Mouse (Mus musculus) skeletal muscle tissue, adult 2 months (tissue): ENCODE measurements around the gene Myo18a.

Experiments
- DNase-seq: peaks from one replicate; pipeline ENCODE4 v3.0.0-alpha.2; 2012; ENCODE audit warnings: low read depth, low spot score

The Myo18a gene

DNA sequence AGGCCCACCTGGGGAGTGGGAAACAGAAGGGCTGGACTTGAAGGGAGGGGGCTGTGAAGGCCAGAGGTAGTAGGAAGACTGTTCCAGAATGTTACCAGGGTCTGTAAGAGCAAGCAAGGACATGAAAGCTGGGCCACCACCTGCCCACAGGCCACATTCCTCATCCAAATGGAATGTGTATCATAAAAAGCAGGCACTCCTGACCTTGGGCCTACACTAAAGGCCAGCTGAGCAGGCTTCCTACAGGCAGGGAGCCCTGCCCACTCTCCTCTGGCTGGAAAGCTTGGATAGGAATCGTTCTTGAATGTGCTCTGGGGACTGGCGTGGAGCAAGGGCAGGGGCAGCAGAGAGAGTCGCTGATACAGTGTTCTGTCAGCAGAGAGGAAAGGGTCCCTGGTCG is 73.7 kb downstream of the Myo18a start:
- no peak for DNase-seq

DNA sequence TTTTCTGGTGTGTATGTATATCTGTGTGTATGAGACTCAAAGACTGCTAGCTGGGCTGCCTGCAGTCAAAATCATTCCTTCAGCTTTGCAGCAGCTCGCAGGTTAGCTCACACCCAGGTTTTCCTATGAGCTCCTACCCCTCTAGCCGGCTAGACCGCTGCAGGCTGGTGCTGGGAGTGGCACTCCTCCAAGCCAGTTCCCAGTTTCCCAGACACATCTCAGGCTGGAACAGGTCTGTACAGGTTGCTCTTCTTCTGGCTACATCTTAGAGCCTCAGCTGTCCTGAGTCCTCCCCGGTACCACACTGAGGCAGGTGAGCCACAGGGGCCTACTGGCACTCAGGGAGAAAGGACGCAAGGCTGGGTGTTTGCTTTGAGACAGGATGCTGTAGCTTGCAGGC is 74.8 kb downstream of the Myo18a start:
- no peak for DNase-seq

DNA sequence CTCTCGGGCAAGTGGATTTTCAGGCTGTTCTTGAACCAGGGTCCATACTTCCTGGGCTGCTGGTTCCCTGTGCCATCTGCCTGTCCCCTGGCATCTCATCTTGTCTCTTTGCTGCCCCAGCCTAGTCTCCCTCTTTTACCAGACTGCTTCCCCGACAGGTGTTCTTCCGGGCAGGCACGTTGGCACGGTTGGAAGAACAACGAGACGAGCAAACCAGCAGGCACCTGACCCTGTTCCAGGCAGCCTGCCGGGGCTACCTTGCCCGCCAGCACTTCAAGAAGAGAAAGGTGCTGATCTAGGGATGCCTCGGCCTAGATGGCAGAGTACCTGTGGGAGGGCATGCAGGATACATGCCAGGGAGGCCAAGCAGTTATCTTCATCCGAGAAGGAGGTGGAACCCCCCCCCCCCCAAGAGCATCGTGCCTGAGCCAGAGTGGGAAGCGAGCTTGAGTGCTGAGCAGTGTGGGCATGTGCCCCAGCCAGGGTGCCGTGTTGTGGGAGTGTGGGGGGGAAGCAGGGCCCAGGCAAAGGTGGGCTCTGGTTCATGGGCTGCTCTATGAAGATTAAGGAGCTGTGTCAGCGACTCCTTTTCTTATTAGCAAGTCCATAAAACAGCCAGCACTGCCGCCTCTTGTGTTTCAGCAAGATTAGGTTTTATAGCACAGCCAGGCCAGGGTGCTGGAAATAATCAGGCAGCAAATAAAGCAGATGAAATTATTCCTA is 77.6 kb downstream of the Myo18a start:
- DNase-seq: no peak

DNA sequence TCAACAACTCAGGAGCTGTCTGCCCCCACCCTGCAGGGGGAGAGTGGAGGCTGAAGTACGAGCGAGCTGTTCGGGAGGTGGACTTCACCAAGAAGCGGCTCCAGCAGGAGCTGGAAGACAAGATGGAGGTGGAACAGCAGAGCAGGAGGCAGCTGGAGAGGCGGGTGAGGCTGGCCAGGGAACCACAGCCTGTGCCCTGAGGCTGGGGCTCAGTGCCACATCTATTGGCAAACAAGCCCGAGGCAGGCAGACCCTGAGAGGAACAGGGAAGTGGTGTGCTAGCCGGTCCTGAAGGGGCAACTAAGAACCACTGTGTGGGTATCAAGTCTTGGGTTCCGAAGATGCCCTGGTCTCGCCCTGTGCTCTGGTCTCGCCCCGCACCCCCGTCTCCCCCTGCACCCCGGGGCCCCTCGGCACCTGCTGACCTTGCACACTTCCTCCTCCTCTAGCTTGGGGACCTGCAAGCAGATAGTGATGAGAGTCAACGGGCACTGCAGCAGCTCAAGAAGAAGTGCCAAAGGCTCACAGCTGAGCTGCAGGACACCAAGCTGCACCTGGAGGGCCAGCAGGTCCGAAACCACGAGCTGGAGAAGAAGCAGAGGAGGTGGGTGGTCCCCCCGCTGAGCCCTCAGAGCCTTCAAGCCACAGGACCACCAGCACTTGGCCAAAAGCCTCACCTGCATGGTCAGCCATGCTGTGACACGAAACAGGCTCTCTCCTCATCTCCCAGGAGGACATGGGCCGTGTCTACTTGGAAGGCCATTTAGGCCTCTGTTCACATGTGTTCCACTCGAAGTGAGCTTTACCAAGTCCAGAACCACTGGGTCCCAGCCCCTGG is 80.2 kb downstream of the Myo18a start:
- no peak for DNase-seq

DNA sequence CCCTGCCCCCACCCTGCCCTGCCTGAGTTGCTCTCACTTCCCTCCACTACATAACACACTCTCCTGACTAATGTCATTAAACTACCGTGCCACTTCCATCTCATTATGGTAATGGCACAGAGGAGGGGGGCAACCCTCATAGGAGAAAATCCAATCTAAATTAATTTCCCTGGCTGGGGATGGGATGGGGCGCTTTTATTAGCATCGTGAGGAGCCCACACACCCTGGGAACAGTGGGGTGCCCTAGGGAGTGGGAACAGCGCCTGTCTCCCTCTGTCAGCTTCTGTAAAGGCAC is 80.8 kb downstream of the Myo18a start:
- DNase-seq: no peak

DNA sequence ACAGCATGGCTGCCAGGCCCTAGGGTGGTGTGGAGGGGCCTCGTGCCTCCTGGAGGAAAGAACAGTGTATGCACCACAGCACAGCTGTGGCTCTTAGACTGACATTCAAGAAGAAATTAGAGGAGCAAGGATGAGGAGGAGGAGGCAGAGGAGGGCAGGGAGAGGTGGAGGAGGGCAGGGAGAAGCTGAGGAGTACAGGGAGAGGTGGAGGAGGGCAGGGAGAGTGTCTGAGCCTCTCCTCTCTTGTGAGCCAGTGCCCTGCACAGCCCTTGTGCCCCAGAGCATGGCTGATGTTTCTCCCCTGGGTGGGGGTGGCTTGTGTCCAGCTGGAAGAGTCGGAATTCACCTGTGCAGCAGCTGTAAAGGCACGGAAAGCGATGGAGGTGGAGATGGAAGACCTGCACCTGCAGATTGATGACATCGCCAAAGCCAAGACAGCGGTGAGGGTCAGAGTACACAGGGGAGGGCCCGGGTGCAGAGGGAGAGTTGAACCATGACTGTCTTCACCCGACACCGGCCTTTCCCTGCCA is 84.6 kb downstream of the Myo18a start:
- no peak for DNase-seq

DNA sequence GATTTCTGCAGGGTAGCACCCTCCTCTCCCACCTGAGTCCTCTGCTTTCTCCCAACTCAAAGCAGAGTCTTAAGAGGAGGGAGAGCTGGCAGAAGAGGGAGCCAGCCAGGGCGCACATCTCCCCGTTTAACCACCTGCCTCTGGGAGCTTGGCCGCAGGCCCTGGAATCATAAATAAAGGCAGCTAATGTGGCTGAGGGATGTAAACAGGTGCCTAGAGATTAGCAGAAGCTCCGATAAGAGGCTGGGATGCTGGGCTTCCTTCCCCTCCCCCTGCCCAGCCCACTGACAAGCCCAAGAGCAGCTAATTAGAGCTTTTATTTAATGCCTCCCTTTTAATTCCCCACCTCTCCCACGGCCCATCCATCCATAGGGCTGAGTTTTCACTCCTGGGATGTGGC is 85.1 kb downstream of the Myo18a start:
- no peak for DNase-seq

DNA sequence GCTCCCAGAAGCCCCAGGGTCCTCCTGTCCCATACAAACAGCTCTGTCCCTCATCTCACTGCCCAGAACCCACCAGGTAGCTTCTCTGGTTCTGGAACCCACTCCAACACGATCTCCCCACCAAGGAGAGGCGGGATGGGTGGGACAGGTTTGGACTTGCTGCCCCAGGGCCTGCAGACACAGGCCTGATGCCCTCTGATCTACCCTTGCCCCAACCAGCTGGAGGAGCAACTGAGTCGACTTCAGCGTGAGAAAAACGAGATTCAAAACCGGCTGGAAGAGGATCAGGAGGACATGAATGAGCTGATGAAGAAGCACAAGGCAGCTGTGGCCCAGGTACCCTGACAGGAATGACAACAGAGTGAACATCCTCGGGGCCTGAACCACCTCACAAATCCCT is 86.1 kb downstream of the Myo18a start:
- no peak for DNase-seq

DNA sequence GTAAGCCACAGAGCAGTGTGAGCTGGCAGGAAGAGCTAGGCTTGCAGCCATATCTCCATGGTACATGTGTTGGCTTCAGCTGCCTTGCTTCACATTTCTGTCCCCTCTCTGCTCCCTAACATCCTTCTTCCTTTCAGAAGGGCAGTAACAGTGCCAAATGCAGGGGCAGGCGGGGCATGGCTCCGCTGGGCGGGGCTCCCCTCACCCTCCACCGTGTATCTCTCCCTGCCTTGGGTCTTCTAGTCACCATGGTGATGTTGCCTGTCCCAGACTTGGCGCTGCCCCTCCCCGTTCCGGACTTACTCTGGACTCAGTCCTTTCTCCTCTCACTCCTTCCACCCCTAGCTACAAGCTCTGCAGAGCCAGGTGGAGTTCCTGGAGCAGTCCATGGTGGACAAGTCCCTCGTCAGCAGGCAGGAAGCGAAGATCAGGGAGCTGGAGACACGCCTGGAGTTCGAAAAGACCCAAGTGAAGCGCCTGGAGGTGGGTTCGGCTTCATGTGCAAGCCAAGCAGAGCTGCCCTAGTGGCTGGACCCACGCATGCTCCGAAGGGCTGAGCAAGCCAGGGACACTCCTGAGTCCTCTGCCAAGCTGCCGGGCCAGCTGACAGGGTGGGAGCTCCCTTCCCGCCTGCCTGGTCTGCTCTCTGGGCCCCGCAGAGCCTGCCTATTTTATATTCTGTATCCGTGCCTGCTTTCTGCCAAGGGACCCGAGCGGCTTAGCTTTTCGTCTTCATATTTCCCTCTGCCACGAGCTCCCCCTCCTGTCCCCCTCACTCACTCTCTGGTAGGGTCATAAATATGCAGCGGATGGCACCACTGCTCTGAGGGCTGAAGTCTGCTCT is 87.6 kb downstream of the Myo18a start:
- DNase-seq: no peak

DNA sequence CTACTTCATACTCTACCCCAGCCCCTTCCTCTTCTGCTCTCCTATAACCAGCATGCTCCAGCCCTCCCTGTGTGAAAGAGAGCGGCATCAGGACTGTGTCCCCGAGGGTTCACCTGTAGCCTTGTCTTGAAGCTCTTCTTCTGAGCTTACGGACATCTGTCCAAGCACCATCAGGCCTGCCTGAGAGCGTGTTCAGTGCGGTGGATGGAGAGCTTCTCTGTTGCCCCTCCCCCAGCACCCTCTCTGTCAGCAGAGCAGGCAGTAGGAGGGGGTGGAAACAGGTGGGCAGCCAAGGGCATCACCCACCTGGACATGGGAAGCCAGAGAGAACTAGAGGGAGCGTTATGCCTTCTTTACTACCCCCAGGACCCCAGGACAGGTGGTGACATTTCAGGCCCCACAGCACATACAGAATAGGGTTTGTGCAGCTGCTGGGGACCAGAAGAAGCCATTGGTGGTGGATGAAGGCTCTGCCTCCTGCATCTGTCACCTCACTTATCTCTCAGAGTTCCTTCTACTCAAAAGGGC is 88.5 kb downstream of the Myo18a start:
- DNase-seq: no peak

DNA sequence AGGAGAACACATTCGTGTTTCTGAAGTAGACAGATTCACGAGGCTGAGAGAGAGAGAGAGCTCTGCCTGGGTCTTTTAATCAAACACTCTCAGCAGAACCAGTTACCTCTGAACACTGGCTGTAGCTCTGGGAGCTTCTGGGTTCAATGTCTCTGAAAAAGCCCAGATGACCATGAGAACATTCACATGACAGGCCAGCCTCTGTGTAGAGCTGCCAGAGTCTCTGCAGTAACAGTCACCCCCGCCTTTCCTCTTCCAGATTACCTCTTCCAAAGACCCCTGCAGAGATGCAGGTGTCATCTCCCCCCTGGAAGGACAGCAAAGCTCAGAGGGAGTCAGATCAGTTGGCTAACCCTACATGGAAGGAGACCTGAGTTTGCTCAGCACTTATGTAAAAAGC is 89.1 kb downstream of the Myo18a start:
- DNase-seq: no peak

DNA sequence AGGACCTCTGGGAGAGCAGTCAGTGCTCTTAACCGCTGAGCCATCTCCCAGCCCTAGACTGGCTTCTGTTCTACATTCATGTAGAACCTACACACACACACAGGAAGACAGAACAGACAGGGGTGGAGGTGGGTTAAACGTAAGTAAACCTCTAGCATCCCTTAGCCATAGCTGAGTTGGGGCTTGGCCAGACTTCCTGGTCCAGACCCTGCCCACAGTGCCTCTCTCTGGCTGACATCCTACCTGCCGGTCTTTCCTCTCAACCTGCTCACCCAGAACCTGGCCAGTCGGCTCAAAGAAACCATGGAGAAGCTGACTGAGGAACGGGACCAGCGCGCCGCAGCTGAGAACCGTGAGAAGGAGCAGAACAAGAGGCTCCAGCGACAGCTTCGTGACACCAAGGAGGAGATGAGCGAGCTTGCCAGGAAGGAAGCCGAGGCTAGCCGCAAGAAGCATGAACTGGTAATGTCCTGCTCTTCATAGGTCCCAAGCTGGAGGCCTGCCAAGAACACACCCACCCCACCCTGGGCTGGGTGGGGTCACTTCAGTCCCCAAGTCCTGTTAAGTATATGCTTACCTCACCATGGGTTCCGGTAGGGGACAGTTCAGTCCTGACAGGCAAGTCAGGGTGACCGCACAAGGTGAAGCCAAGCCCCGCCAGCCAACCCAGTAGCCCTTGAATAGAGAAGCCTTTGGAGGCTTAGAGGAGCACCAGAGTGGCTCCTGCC is 90.1 kb downstream of the Myo18a start:
- no peak for DNase-seq

DNA sequence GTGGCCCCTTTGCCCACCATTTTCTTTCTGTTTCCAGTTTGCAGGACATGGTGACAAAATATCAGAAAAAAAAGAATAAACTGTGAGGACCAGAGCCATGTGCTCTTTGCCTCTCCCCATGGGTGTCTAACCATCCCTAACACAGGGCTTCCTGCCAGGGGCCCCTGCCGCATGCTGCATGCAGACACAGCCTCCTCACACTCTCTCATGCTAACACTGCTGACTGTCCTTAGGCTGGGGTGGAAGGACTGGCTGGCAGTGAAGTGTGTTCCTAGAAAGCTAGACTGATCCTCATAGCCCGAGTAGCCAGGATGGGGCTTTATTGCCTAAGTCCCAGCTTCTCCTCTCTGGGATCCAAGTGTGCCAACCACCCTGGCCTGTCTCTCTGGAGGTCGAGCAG is 91.6 kb downstream of the Myo18a start:
- DNase-seq: no peak

DNA sequence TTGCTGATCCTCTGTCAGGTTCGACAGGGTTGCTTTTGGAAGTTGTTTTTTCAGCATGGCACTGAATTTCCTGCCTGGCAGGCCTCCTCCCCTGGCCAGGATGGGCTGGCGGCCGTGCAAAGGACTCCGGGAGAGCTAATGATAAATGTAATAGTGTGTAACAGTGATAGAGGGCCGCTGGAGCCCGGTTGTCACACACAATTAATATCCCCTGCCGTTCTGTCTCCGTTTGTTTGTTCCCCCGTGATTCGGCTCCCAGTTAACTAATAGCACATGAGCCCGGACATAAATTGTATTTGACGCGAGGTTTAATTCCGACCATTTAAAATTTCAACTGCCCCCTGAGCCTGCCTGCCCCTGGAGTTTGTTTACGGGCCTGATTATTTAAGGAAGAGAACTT is 92.3 kb downstream of the Myo18a start:
- no peak for DNase-seq

DNA sequence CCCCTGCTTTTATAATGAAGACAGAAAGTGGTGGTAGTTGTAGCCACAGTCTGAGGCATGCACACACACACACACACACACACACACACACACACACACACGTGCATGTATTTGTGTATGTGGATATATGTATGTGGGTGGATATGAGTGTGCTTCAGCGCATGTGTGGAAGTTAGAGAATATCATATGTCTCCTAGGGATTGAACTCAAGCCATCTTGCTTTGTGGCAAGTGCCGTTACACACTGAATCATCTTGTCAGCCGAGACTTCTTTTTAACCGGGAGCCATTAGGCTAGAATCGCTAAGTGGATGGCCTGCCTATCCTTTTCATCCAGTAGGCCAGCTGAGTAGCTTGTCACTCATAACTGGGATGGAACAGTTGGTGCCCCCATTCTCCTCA is 94.0 kb downstream of the Myo18a start:
- DNase-seq: no peak

DNA sequence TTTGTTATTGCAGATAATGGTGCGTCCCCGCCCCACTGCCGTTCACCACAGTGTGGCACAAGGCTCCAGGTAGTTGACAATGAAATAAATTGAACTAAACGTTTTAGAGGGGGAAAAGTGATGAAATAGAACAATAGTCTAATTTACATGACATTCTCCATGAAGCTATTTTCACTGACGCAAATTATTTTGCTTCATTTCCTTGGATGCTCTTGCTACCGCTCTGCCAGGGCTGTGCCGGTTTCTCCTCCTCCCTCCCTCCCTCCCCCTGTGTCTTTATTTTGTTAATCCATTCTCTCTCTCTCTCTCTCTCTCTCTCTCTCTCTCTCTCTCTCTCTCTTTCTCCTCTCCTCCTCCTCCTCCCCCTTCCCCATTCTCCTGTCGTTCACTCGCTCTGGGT is 95.5 kb downstream of the Myo18a start:
- DNase-seq: no peak

DNA sequence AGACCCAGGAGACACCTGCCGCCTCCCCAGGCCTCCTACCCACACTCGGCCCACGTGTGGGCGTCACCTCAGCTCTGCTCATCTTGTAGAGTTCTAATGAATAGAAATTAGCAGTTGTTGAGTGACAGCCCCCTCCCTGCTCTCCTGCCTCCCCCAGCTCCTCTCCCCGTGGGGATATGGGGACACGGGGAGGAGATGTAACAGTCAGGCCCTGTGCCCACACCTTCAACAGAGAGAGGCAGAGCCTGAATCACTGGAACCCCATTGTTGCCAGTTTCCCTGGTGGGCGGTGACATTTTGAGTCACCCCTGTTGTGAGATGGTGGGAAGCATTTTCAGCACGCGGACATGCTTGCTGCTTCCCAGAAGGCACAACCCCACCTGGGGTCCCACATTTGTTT is 97.9 kb downstream of the Myo18a start:
- no peak for DNase-seq

DNA sequence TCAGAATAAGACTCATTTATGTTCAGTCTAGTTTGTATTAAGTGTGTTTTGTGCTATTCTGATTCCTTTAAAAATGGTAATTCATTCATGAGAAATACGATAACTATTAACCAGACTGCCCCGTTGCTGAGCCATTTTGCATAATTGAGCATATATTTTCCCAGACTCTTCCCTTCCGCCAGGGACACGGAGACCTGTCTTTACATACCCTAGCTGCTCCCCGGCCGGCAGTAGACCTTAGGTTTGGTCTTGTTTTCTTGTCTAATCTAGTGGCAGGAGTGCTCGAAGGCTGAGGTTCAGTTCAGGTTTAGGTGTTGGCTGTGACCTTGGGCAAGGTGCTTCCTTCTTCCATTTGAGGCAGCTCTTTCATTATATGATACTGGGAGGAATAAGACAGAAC is 99.8 kb downstream of the Myo18a start:
- DNase-seq: no peak

DNA sequence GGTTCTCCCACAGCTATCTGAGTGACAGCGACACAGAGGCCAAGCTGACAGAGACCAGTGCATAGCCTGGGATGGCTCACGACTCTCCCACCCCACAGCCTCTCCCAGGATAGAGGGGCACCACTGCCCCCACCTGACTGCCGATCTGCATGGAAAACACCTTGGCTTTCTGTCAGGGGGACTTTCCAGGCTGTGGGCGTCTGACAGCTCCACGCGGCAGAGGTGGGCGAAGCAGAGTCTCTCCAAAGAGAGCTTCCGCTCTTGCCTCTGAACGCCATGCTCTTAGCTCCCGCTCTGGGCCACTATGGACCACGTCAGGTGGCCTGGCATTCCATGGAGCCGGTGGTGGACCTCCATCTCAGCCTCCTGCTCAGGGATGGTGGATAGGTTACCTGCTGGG is 101.7 kb downstream of the Myo18a start:
- no peak for DNase-seq

DNA sequence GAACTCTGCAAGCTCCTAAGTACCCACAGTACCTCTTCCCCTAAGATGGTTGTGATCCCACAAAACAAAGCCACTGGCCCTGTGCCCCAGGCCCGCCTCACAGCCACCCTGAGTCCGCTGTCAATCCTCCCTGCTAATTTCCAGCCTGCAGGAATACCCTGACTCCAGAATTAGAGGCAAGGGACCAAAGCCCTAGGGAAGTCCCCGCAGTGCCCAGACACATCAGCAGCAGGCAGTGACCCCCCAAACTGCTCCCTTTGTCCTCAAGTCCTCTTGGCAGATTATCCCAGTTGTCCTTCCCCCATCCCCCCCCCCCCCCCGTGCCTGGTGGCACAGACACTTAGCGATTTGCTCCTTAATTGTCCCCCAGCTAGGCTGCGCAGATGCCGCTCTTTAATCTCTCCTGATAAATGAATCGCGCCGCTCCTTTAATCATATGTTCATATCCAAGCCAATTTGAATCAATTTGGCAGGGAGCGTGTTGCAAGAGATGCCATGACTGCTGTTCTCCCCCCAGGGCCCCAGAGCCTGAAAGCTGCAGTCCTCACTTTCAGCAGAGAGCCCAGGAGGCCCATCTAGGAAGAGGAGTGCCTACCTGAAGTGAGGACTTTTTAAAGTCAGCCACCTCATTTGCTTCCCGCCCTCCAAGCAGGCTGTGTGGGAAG is 104.5 kb downstream of the Myo18a start:
- no peak for DNase-seq

DNA sequence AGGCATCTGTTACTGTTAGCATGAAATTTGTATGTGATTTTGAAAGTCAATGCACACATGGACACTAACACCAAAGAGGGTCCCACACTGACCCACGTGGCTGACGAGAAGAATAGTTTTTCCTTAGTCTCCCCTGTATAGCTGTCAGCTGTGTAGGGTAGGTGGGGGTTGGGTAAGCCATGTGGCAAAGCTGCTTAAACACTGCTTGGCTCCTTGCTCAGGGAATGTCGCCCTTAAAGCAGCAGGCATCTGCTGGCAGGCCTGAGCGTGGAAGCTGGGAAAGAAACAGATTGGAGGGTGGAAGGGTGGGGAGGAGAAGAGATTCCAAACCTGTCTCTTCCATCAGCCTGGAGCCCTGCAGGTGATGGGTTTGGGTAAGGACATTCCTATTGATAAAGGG is 108.4 kb downstream of the Myo18a start:
- no peak for DNase-seq
